Mouse (Mus musculus): ENCODE data around the gene Gm45713. TPM values are rescaled to one million over a fixed set of nuclear protein-coding genes. Genes with fewer than 3 reads are reported as not detected.

The Gm45713 gene
- polyA plus RNA-seq, 1 experiment: 0.16 TPM

- H3K4me1 ChIP-seq (ENCODE audit: control insufficient read depth, insufficient read depth, low read length): no peaks in the 10 kb centered on the region
- WGBS: 90% methylated on average over 11 of the region's 11 CpGs
- TF ChIP-seq POLR2A (IDR thresholded peaks at IDR 0.05; ENCODE audit: borderline replicate concordance, insufficient read depth, low read length) (no peak), CTCF (IDR thresholded peaks at IDR 0.05; ENCODE audit: borderline replicate concordance, insufficient read depth, low read depth, low read length) (no peak)
- H3K27ac ChIP-seq (ENCODE audit: insufficient read depth, low read length): no peak overlapping the region
- no peak for DNase-seq
- no peak overlapping the region for H3K4me3 ChIP-seq (replicated peaks; ENCODE audit: insufficient read depth, low read depth, low read length)
- no peaks in the 10 kb centered on the region for H3K27me3 ChIP-seq (ENCODE audit: control insufficient read depth, insufficient read depth, low read length)
Observed at GRCm38 (mm10) chr7:45147899-45148298, 11.9 kb upstream of the Gm45713 start.

GRCm38 (mm10) chr7:45147267-45147666, 11.2 kb upstream of the Gm45713 start:
- Histone ChIP-seq H3K4me1 (ENCODE audit: control insufficient read depth, insufficient read depth, low read length) (no peaks in the 10 kb centered on the region), H3K27ac (ENCODE audit: insufficient read depth, low read length) (no peak overlapping the region), H3K27me3 (ENCODE audit: control insufficient read depth, insufficient read depth, low read length) (no peaks in the 10 kb centered on the region), H3K4me3 (replicated peaks; ENCODE audit: insufficient read depth, low read depth, low read length) (no peak overlapping the region)
- no peak for DNase-seq
- TF ChIP-seq CTCF (IDR thresholded peaks at IDR 0.05; ENCODE audit: borderline replicate concordance, insufficient read depth, low read depth, low read length): no peak
- no peak for TF ChIP-seq POLR2A (IDR thresholded peaks at IDR 0.05; ENCODE audit: borderline replicate concordance, insufficient read depth, low read length)
- 63% methylated on average over 11 of the region's 11 CpGs for WGBS

- no peak for TF ChIP-seq POLR2A (IDR thresholded peaks at IDR 0.05; ENCODE audit: borderline replicate concordance, insufficient read depth, low read length)
- no peak for TF ChIP-seq CTCF (IDR thresholded peaks at IDR 0.05; ENCODE audit: borderline replicate concordance, insufficient read depth, low read depth, low read length)
- Histone ChIP-seq H3K27ac (ENCODE audit: insufficient read depth, low read length) (no peak overlapping the region), H3K4me3 (replicated peaks; ENCODE audit: insufficient read depth, low read depth, low read length) (no peak overlapping the region), H3K4me1 (ENCODE audit: control insufficient read depth, insufficient read depth, low read length) (no peaks in the 10 kb centered on the region), H3K27me3 (ENCODE audit: control insufficient read depth, insufficient read depth, low read length) (no peaks in the 10 kb centered on the region)
- DNase-seq: no peak
- WGBS: 91% methylated on average over 8 of the region's 8 CpGs
Observed at GRCm38 (mm10) chr7:45145460-45145859, 9.4 kb upstream of the Gm45713 start.

DNA sequence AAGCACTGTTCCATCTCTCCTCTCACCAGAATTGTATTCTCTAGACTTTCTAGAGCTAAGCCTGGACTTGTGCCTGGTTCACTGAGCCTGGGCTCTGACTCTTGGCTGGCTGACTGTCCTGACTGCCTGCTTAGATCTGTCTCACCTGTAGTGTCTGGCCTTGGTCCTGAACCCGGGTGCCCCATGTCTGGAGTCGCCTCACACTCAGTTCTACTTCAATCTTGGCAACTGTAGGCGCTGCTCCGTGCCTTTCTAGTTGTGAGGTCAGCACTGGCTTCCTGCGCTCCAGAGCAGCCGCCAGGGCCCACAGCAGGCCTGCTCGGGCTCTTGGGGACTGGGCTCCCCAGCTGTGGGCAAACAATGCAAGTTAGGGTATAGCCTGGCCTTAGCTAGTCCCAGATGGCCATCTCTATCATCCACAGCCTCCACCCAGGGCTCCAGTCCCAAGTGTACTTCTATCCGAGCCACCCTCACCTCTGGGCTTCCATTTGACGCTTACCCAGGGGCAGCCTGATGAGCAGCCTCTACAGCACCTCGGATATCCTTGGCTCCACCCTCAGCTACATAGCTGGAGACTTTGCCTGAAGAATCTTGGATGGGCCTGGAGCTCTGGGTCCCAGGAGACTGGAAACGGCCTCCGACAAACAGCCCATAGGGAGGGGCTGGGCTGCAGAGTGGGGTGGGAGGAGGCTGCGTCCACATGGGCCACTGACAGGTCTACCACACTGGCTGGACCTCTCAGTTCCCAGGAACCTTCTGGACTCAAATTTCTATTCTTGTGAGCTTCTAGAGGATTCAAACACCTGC, 8.5 kb upstream of the Gm45713 start:
- TF ChIP-seq CTCF (IDR thresholded peaks at IDR 0.05; ENCODE audit: borderline replicate concordance, insufficient read depth, low read depth, low read length): no peak
- TF ChIP-seq POLR2A (IDR thresholded peaks at IDR 0.05; ENCODE audit: borderline replicate concordance, insufficient read depth, low read length): no peak
- DNase-seq: no peak
- Histone ChIP-seq H3K4me3 (replicated peaks; ENCODE audit: insufficient read depth, low read depth, low read length) (no peak overlapping the region), H3K27me3 (ENCODE audit: control insufficient read depth, insufficient read depth, low read length) (no peaks in the 10 kb centered on the region), H3K4me1 (ENCODE audit: control insufficient read depth, insufficient read depth, low read length) (no peaks in the 10 kb centered on the region), H3K27ac (ENCODE audit: insufficient read depth, low read length) (no peak overlapping the region)
- WGBS: 79% methylated on average over 13 of the region's 13 CpGs

DNA sequence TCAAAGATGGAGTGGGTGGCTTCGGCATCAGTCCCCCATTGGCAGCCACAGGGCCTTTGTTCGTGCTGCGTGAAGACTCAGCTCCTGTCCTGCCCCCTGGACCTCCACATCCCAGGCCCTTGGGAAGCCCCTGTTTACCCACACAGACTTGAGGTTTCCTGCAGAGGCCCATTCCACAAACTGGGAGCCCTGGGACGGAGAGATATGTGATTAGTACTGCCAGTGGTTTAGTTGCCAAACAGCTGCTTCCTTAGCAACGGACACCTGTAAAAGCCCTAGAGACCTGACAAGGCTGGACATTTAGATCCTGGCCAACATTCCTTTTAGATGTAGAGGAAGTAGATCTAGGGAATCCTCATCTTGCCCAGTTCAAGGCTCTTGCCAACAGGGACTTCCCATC, 5.9 kb upstream of the Gm45713 start:
- H3K27me3 ChIP-seq (ENCODE audit: control insufficient read depth, insufficient read depth, low read length): no peaks in the 10 kb centered on the region
- 86% methylated on average over 5 of the region's 5 CpGs for WGBS
- no peaks in the 10 kb centered on the region for H3K4me1 ChIP-seq (ENCODE audit: control insufficient read depth, insufficient read depth, low read length)
- TF ChIP-seq POLR2A (IDR thresholded peaks at IDR 0.05; ENCODE audit: borderline replicate concordance, insufficient read depth, low read length) (no peak), CTCF (IDR thresholded peaks at IDR 0.05; ENCODE audit: borderline replicate concordance, insufficient read depth, low read depth, low read length) (no peak)
- H3K4me3 ChIP-seq (replicated peaks; ENCODE audit: insufficient read depth, low read depth, low read length): no peak overlapping the region
- DNase-seq: no peak
- H3K27ac ChIP-seq (ENCODE audit: insufficient read depth, low read length): no peak overlapping the region

GRCm38 (mm10) chr7:45141319-45141718, 5.3 kb upstream of the Gm45713 start:
- no peak for DNase-seq
- TF ChIP-seq CTCF (IDR thresholded peaks at IDR 0.05; ENCODE audit: borderline replicate concordance, insufficient read depth, low read depth, low read length) (no peak), POLR2A (IDR thresholded peaks at IDR 0.05; ENCODE audit: borderline replicate concordance, insufficient read depth, low read length) (no peak)
- H3K27ac ChIP-seq (ENCODE audit: insufficient read depth, low read length): no peak overlapping the region
- 89% methylated on average over 3 of the region's 3 CpGs for WGBS
- H3K27me3 ChIP-seq (ENCODE audit: control insufficient read depth, insufficient read depth, low read length): no peaks in the 10 kb centered on the region
- H3K4me1 ChIP-seq (ENCODE audit: control insufficient read depth, insufficient read depth, low read length): no peaks in the 10 kb centered on the region
- H3K4me3 ChIP-seq (replicated peaks; ENCODE audit: insufficient read depth, low read depth, low read length): no peak overlapping the region

- Histone ChIP-seq H3K4me1 (ENCODE audit: control insufficient read depth, insufficient read depth, low read length) (no peaks in the 10 kb centered on the region; the same call in 1 of the 2 replicates), H3K27ac (ENCODE audit: insufficient read depth, low read length) (no peak overlapping the region), H3K27me3 (ENCODE audit: control insufficient read depth, insufficient read depth, low read length) (no peaks in the 10 kb centered on the region), H3K4me3 (replicated peaks; ENCODE audit: insufficient read depth, low read depth, low read length) (no peak overlapping the region)
- no peak for TF ChIP-seq CTCF (IDR thresholded peaks at IDR 0.05; ENCODE audit: borderline replicate concordance, insufficient read depth, low read depth, low read length)
- no peak for TF ChIP-seq POLR2A (IDR thresholded peaks at IDR 0.05; ENCODE audit: borderline replicate concordance, insufficient read depth, low read length)
- 47% methylated on average over 8 of the region's 8 CpGs for WGBS
- no peak for DNase-seq
Observed at GRCm38 (mm10) chr7:45139904-45140723, 4.1 kb upstream of the Gm45713 start.
